Mouse (Mus musculus): ENCODE results near the gene Trim23.
"Not testable (repeated sequence)": the region's sequence is repeated elsewhere in the genome, so short reads cannot be mapped to it uniquely, and the experiment has no call there.

Trim23 gene

DNA sequence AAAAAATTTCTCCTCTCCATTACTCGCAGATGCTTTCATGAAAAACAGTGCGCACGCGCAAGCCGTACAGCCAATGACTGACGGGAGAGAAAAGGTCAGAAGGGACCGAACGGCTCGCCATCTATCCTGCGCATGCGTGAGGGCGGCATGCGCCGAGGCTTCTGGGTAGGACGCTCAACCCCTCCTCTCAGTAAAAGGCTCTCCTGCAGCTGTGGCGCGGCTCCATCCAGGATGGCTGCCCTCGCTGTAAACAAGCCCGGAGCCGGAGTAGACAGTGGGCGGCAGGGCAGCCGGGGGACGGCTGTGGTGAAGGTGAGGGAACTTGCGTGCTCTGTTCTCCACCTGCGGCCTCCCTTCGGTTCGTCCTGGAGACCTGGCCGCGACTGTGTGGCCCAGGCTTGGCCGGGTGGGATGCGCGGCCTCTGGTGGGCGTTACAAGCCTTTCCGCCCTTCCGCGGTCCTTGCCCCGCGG, at the start of gene Trim23:
Gene Trim23, plus strand, starts transcription at position 148 of the 472 bp plus-strand sequence.
- peak; percentile 97 for DNase-seq (ENCODE audit: low read depth, low spot score)

DNA sequence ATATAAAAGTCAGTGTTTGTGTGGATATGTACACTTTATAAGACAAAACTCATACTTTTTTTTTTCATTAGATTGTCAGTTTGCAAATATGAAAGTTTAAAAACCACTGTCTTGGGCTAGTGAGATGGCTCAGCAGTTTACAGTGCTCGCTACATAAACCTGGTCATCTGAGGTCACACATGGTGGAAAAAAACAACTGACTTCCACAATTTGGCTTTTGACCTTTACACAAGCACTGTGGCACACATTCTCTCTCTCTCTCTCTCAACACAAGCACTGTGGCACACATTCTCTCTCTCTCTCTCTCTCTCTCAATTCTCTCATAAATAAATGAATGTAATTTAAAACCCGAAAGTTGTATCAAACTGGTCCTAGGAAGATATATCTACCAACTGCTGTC, 46.0 kb upstream of the Trim23 start:
- no peak for DNase-seq (ENCODE audit: low read depth, low spot score)

DNA sequence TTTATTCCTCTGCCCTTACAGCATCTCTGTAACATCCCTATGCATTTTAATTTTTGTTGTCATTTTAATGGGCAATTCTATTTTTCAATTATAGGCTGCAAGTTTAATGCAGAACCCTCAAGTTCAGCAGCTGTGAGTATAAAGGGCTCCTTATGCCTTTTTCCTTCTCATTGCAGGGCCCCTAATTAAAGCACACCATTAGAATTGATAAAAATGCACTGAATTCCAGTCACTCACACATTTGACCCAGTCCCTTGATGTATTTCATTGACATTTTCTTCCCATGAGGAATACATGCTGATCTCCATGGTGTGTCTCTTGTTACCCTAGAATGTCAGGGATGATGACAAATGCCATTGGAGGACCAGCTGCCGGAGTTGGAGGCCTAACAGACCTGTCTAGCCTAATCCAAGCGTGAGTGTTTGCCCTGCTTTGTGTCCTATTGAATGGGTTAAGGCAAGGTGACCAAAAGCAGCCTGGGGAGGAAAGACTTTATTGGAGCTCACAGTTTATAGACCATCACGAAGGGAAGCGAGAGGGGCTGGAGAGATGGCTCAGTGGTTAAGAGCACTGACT, 44.0 kb upstream of the Trim23 start:
- no peak for DNase-seq (ENCODE audit: low read depth, low spot score)

DNA sequence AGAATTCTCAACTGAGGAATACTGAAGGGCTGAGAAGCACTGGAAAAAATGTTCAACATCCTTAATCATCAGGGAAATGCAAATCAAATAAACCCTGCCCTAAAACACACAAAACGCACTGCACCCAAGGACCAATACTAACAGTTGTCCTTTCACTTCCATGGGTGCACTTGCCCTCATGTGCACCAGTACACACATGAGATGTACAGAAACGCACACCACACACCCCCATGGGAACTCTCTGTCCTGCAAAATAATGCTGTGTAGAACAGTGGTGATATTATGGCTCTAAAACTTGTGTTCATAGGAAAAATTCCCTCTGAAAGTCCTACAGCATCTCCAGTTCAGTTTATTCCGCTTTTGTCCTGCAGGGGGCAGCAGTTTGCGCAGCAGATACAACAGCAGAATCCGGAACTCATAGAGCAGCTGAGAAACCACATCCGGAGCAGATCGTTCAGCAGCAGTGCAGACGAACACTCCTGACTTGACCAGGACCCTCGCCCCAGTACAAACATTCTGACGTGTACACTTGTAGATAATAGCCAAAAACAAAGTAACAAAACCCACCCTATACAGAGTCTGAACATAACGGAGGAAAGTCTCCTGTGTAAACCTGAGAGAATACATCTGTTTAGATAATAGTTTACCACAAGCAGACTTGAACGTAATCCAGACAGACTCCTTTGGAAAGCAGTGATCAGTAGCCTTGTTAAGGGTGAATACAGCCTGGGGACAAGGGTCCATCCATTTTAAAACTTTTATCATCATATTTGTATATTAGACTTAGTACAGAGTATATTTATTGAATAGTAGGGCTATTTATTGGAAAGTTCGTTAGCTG, 39.0 kb upstream of the Trim23 start:
- peak; percentile 44 for DNase-seq (ENCODE audit: low read depth, low spot score)

DNA sequence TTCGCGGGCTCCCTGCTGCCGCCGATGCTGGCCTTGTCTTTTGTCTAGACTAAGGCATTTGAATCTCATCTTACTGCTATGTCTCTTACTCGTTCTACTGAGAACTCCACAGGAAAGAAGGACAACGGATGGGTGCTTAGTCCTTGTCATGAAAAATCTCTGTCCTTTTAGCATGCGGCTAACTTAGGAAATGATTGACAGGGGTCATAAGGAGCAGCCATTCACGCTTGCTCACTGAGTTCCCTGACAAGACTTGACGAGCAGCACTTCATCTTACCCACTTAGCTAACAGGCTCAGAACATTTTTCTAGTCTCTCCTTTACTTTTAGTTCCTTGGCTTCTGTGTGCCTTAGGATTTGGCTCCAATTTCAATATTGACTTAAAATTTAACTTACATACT, 33.7 kb upstream of the Trim23 start:
- DNase-seq (ENCODE audit: low read depth, low spot score) = no peak

DNA sequence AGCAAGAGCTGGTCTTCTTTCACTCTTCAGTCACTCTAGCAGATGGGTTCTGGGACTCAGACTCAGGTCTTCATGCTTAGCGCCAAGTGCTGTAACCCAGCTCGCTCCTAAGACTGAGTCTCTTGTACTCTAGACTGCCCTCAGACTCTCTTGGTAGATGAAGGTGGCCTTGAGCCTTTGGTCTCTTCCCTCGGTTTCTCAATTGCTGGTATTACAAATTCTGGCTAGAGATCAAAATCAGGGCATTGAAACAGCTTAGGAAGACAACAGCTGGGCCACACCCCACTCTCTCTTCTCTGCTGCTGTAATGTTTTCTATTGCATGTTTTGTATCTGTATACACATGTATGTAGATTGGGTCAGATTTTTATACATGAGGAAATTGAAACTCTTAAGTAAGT, 33.0 kb upstream of the Trim23 start:
- DNase-seq (ENCODE audit: low read depth, low spot score) = no peak

DNA sequence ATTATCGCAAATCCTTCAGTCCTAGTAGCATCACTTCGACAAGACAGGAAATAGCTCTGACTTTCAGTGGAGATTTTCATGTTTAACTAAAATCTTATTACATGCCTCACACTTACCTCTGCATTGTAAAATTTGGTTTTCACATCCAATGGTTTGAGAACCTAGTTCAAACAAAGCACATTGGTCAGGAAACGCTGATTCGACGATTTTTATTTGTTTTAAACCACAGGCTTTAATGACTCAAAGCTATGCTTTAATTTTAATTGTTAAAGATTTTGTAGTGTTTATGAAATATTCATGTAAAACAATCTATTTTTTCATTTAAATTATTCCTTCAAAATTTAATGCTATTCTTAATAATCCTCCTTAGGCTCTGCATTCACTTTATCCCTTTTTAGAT, 24.4 kb upstream of the Trim23 start:
- no peak for DNase-seq (ENCODE audit: low read depth, low spot score)

DNA sequence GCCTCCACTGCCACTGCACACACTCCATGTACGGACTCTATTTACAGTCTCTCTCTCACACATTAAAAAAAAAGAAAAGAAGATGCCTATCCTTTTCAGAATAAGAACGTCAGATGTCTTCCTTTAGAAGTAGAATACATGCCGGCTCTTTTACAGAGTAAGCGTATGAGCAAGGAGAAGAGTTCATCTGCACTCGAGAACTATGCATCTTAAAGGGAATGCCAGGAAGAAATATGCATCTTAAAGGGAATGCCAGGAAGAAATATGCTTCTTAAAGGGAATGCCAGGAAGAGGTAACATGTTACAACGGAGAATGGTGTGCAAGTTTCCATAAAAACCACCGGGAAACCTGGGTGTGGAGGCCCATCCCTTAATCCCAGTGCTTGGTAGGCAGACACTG, 23.5 kb upstream of the Trim23 start:
- no peak for DNase-seq (ENCODE audit: low read depth, low spot score)

DNA sequence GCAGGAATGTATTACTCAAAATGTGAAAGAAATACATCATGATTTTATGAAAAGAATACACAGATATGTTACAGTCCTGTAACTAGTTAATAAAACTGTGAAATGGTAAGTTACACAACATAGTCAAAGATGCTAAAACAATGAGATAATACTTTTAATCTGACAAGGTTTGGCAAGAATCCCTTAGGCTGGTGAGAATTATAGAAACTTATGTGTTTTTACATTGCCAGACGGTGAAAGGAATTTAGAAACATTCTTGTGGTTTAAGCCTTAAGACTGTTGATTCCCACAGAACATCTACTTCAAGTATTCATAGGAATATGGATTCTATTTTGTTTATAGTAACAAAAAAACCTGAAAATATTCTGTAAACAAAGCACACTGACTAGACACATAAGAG, 22.9 kb upstream of the Trim23 start:
- no peak for DNase-seq (ENCODE audit: low read depth, low spot score)

DNA sequence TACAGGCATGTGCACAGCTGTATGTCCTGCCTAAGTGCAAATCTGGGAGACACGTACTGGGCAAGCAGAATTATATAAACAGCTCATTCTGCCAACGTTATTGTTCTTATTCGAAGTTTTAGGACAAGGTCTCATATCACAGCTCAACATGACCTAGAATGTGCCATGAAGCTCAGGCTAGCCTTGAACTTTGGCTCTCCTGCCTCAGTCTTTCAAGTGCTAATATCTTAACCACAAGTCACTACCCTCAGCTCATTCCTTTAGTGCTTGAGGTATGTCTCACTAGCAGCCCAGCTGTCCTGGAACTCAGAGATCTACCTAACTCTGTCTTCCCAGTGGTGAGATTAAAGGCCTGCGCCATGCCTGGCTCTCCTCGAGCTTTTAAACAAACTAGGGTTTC, 6.9 kb upstream of the Trim23 start:
- DNase-seq (ENCODE audit: low read depth, low spot score) = no peak

DNA sequence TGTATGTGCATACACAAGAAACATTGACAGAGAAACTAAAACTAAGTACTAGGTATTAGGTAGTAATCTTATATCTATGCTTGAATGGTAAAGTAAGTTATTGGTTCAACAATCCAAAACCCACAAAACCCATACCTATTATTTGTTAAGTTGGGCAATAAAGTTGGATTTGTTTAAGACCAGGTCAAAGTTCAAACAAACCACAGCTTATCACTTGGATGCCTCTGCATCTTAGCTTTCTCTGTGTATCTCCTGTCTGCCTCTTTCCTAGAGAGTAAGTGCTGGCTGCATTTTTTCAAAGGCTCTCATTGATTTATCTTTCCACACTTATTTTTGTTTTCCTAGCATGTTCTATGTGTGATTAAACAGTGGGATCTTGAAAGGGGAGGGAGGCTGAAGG, 6.1 kb upstream of the Trim23 start:
- no peak for DNase-seq (ENCODE audit: low read depth, low spot score)

DNA sequence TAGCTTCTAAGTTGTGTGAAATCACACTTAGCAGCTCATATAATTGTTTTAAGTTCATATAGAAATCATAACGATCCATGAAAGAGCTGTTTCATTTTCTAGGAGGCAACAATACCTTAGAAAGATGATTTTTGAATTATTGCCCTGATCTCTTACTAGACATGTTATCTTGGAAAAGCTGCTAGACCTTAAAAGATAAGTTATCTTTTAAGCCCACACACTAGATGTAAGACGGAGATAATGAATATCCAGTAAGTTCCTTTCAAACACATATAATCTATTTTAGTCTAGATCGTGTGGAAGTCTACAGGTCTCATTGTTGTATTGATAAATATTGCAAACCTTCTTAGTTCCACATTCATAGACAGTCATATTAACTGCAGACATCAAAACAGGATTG, 1.7 kb upstream of the Trim23 start:
- DNase-seq (ENCODE audit: low read depth, low spot score) = no peak

DNA sequence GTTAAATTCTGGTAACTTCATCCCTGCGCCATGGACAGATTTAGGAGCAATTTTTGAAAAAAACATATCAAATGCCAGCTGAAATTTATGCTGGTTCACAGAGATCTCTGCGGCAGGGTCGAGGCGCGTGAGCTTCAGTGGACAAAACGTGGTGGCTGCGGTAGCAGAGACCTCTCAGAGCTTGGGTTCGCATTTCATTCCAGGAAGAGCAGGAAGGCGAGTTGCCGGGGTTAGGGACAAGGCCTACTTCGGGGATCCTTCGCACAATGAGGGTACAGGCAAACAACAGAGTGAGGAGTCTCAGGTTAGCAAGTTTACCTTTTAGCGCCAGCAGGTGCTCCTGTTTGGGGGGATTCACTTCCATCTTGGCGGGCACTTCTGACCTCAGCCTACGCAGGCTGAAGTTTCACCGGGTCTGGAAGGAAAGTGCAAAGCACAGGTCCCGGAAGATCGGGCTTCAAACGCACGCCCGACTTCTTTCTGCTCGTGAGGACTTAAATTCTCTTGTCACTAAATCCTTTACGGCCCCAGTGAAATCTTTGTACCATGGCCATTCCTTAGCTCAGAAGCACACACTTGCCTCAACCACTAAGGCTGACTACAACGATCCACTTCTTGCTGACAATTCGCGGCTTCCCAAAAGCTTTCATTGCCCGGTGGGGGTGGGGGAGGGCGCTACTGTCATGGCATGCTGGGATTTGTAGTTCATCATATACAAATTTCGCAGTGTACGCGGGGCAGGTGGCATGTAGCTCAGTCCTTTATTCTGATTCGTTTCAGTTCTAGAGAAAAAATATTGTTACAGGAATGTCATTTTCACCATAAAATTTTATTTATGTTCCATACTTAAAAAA, 574 bp upstream of the Trim23 start, which contains the start of gene Trappc13:
Gene Trappc13, minus strand, starts transcription at position 674 of the 854 bp plus-strand sequence.
- DNase-seq (ENCODE audit: low read depth, low spot score) = no peak

DNA sequence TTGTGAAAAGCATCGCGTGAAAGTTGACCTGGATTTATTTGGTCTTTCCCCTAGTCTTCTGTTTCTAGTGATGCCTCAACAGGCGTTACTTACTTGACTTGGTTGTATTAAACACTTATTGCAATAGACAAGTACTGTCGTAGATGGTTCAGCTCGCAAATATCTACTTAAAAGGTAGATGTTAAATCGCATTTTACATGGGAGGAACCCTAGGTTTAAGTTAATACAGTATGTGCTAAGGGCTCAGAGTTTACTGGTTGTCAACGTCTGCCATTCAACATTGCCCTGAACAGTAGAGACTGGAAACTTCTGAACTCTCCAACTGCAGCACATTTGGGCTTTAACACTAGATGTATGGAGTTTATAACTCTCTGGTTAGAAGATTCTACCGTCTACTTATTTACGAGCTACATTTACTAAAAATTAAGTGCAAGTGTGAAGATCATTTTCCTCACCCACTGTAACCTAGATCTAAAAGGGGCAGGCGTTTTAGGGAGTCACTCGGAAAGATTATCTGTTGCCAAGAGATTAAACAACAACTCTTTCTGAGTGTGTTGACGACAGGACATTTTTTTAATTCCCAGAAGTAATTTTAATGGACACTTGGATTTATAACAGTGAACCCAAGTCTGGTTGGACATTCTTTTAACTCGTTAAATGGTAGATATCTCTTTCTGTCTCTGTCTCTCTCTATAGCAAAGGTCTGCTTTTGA, 735 bp downstream of the Trim23 start:
- DNase-seq (ENCODE audit: low read depth, low spot score) = no peak

DNA sequence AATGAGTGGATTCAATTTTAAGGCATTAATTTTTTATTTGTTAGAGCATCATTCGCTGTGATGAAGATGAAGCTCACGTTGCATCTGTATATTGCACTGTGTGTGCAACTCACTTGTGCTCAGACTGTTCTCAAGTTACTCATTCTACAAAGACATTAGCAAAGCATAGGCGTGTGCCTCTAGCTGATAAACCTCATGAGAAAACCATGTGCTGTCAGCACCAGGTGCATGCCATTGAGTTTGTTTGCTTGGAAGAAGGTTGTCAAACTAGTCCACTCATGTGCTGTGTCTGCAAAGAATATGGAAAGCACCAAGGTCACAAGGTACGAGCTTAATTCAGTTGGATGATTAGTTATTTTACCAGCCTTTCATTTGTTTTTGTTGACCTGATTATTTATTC, 8.8 kb downstream of the Trim23 start:
- DNase-seq (ENCODE audit: low read depth, low spot score) = no peak

DNA sequence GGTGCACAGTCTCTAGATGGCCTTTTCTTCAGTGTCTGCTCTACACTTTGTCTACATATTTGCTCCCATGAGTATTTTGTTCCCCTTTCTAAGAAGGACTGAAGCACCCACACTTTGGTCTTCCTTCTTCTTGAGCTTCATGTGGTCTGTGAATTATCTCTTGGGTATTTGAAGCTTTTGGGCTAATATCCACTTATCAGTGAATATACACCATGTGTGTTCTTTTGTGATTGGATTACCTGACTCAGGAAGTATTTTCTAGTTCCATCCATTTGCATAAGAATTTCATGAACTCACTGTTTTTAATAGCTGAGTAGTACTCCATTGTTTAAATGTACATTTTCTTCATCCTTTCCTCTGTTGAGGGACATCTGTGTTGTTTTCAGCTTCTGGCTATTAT, 17.3 kb downstream of the Trim23 start:
- not testable (repeated sequence) for DNase-seq (ENCODE audit: low read depth, low spot score)

DNA sequence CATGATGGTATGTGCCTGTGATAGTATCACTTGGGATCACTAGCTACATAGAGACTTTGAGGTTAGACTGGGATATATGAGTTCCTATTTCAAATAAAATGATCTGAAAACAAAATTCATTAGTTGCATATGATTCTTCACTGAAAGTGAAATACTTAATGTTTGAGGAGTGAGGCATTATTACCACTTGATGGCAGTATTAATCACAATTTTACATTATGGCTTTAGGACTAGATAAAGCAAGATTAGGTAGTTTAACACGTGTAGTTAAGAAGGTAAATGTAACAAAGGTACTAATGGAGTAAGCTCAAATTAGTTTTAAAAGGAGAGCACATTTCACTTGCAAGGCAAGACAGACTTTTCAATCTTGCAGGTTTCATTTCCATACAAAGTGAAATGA, 25.7 kb downstream of the Trim23 start:
- DNase-seq (ENCODE audit: low read depth, low spot score) = no peak

DNA sequence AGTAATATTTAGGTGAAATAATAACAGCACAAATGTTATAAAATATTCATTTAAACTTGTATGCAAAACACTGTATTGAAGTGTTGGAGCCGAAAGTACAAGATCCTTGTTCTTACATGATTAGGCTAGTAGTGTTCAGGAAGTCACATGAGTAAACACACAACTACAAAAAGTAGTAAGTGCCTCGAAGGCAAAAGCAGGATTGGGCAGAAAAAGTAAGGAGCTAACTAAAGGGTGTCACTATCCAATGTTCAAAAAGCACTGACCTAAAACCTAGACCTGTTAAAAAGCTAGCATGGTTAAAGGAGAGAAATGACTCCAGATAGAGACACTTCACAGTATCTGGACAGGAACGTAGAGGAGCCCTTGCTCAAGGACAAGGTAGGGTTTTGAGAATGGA, 48.9 kb downstream of the Trim23 start:
- no peak for DNase-seq (ENCODE audit: low read depth, low spot score)

DNA sequence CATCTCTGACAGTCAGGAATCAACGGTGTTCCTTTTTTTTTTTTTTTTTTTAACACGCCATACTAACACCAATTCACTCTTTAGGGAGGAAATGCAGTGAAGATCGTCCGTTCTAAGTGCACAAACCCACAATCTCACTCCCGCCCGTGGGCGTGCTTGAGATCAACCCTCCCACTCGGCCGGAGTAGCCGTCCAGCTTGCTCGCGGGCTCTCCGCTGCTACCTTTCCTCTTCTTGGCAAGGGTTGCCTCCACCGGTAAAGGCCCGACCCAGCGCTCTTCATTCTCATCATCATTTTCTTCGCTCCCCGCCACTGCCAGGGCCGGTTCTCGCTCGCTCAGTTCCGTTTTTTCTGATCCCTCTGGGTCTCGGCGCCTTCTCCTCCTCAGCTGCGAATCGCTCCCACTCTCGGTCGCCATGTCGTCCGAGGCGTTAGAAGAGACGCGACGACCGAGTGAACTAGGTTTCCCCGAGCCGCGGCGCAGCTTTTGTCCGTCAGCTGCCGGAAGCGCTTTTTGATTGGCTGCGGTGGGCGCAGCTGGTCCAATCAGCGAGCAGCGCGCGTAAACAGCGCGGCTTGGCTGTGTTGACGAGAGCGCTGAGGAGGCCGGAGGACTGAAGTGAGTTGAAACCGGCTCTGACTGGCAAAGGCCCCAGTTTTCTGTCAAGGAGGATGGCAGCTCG, 49.9 kb downstream of the Trim23 start, which contains the start of the genes Cenpk and Ppwd1:
Gene Cenpk, plus strand, starts transcription at position 228 of the 683 bp plus-strand sequence.
Gene Ppwd1, minus strand, starts transcription at position 460 of the 683 bp plus-strand sequence.
- DNase-seq (ENCODE audit: low read depth, low spot score) = peak; percentile 90

DNA sequence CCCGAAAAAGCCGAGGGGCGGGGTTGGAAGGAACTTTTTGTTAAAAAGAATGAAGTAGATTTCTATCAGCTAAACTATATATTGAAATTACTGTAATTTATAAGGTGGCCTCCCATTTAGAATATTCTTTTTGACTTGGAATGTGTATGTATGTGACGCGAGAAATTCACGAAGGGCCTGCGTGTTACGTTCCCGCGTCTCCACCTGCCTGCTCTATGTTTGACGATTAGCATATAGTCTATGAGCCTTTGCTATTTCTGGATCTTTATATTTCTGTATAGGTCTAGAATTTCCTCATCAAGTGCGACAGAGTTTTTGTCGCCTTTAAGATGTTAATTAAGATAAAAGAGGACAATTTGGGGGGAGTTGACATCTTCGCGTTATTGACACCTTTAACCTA, 50.6 kb downstream of the Trim23 start:
- no peak for DNase-seq (ENCODE audit: low read depth, low spot score)

All from retina, adult 2 months (tissue).